Mouse (Mus musculus): Measurements from ENCODE around the gene Atp2b2.

Gene Atp2b2

GRCm38 (mm10) chr6:113941324-113941723 lies 101.1 kb downstream of the Atp2b2 start:
- no peak for DNase-seq (ENCODE audit: low spot score)

GRCm38 (mm10) chr6:113939442-113939841 lies 103.0 kb downstream of the Atp2b2 start:
- no peak for DNase-seq (ENCODE audit: low spot score)

GRCm38 (mm10) chr6:113936811-113937508 lies 105.5 kb downstream of the Atp2b2 start:
- DNase-seq (ENCODE audit: low spot score): no peak

- no peak for DNase-seq (ENCODE audit: low spot score)
These were observed 106.3 kb downstream of the Atp2b2 start for GRCm38 (mm10) chr6:113936111-113936510.

GRCm38 (mm10) chr6:113934692-113935091 lies 107.7 kb downstream of the Atp2b2 start:
- no peak for DNase-seq (ENCODE audit: low spot score)

GRCm38 (mm10) chr6:113933261-113934151 lies 108.9 kb downstream of the Atp2b2 start:
- no peak for DNase-seq (ENCODE audit: low spot score)

GRCm38 (mm10) chr6:113929191-113929875 lies 113.1 kb downstream of the Atp2b2 start:
- no peak for DNase-seq (ENCODE audit: low spot score)

- DNase-seq (ENCODE audit: low spot score): no peak
These were observed 119.2 kb downstream of the Atp2b2 start for GRCm38 (mm10) chr6:113923249-113923648.

GRCm38 (mm10) chr6:113920466-113920865 lies 121.9 kb downstream of the Atp2b2 start:
- no peak for DNase-seq (ENCODE audit: low spot score)

- no peak for DNase-seq (ENCODE audit: low spot score)
These were observed 129.7 kb downstream of the Atp2b2 start for GRCm38 (mm10) chr6:113912753-113913152.

GRCm38 (mm10) chr6:113911094-113911493 lies 131.3 kb downstream of the Atp2b2 start:
- DNase-seq (ENCODE audit: low spot score): no peak

GRCm38 (mm10) chr6:113910411-113911055 lies 131.9 kb downstream of the Atp2b2 start:
- DNase-seq (ENCODE audit: low spot score): peak; percentile 14

GRCm38 (mm10) chr6:113909836-113910235 lies 132.6 kb downstream of the Atp2b2 start:
- no peak for DNase-seq (ENCODE audit: low spot score)

- DNase-seq (ENCODE audit: low spot score): no peak
These were observed 134.3 kb downstream of the Atp2b2 start for GRCm38 (mm10) chr6:113908066-113908465.

- no peak for DNase-seq (ENCODE audit: low spot score)
These were observed 138.0 kb downstream of the Atp2b2 start for GRCm38 (mm10) chr6:113904406-113904805.

GRCm38 (mm10) chr6:113896023-113896422 lies 146.4 kb downstream of the Atp2b2 start:
- no peak for DNase-seq (ENCODE audit: low spot score)

- no peak for DNase-seq (ENCODE audit: low spot score)
These were observed 148.4 kb downstream of the Atp2b2 start for GRCm38 (mm10) chr6:113894008-113894407.

- DNase-seq (ENCODE audit: low spot score): no peak
These were observed 150.2 kb downstream of the Atp2b2 start for GRCm38 (mm10) chr6:113892091-113892674.

- no peak for DNase-seq (ENCODE audit: low spot score)
These were observed 151.0 kb downstream of the Atp2b2 start for GRCm38 (mm10) chr6:113891225-113891967.

- no peak for DNase-seq (ENCODE audit: low spot score)
These were observed 151.6 kb downstream of the Atp2b2 start for GRCm38 (mm10) chr6:113890858-113891213.
